Mouse (Mus musculus) megakaryocyte, embryonic 14.5 days (primary cell): ENCODE measurements around the gene Anks1b.

ENCODE experiments used
- FLI1 ChIP-seq: IDR thresholded peaks from 2 replicates; pipeline ENCODE4 v1.6.1; 2012; ENCODE audit warnings: low read length, inconsistent platforms, mixed read lengths
- GATA1 ChIP-seq: IDR thresholded peaks from 3 replicates; pipeline ENCODE4 v1.6.1; 2012; ENCODE audit warnings: mixed read lengths, low read length, inconsistent platforms, borderline replicate concordance

DNA sequence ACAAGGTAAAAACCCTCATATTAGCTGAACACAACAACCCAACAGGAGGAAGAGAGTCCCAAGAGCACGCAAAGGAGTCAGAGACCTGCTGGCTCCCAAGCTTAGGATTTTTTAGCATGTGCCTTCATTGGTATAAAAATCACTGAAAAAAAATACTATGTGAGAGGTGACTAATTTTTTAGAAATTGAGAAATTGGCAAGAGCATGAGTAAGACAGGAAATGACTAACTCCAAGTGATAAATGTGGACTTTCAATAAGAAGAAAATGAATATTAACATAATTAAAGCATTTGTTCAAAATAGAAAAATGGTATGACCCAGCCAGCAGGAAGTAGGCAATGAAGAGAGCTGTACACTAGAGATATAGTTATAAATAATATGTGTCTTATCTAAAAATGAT lies 271.1 kb downstream of the Anks1b start:
- TF ChIP-seq GATA1 (no peak), FLI1 (no peak)
